Mouse (Mus musculus) lung, embryonic 14.5 days (tissue): Measurements from ENCODE around the gene Sox5. TPM values are rescaled to one million over a fixed set of nuclear protein-coding genes. Genes with fewer than 3 reads are reported as not detected.
A peak's percentile ranks its signal among the peaks of the same experiment; 100 is the strongest.
"Not testable (repeated sequence)": the region's sequence is repeated elsewhere in the genome, so short reads cannot be mapped to it uniquely, and the experiment has no call there.

Experiments used
- ATAC-seq: fragments of 200-750 bp; cut with Nextera tagmentation; 2 replicates; pipeline ENCODE4 v1.8.0; 2017; ENCODE audit warnings: mild to moderate bottlenecking, moderate TSS enrichment, moderate library complexity; ENCODE audit not compliant: insufficient read depth
- DNase-seq: peaks from one replicate; pipeline ENCODE4 v3.0.0-alpha.2; 2015
- H3K27ac ChIP-seq: fragments of 300-500 bp; sonication (generic); 2 replicates; pipeline ENCODE4 v1.5.1; 2014; ENCODE audit warnings: low read depth, mild to moderate bottlenecking, moderate library complexity
- H3K27me3 ChIP-seq: fragments of 300-500 bp; sonication (generic); 2 replicates; pipeline ENCODE4 v1.6.1; 2014; ENCODE audit warnings: low read length, control low read depth; ENCODE audit not compliant: insufficient read depth
- H3K36me3 ChIP-seq: fragments of 300-500 bp; sonication (generic); 2 replicates; pipeline ENCODE4 v1.6.1; 2014; ENCODE audit warnings: control low read depth; ENCODE audit not compliant: insufficient read depth
- H3K4me1 ChIP-seq: fragments of 300-500 bp; sonication (generic); 2 replicates; pipeline ENCODE4 v1.6.1; 2014; ENCODE audit warnings: antibody characterized with exemption, control low read depth; ENCODE audit not compliant: insufficient read depth
- H3K4me2 ChIP-seq: fragments of 300-500 bp; sonication (generic); 2 replicates; pipeline ENCODE4 v1.6.1; 2014; ENCODE audit warnings: mild to moderate bottlenecking
- H3K4me3 ChIP-seq: fragments of 300-500 bp; sonication (generic); 2 replicates; pipeline ENCODE4 v1.5.1; 2014; ENCODE audit warnings: low read depth, low read length
- H3K9ac ChIP-seq: fragments of 300-500 bp; sonication (generic); 2 replicates; pipeline ENCODE4 v1.6.1; 2014
- H3K9me3 ChIP-seq: fragments of 300-500 bp; sonication (generic); 2 replicates; pipeline ENCODE4 v1.6.1; 2016; ENCODE audit warnings: low read depth, low read length, control low read depth
- CTCF ChIP-seq: IDR thresholded peaks from 2 replicates; pipeline ENCODE4 v1.5.1; 2016; ENCODE audit warnings: antibody characterized with exemption, low read depth
- WGBS: fragments of 180-500 bp; shearing (Covaris S2); extraction: QIAGEN DNeasy Blood & Tissue Kit; methylation state at CpG from one replicate; pipeline ENCODE4 v1.1.7; 2014; 5-methylcytosine and 5-hydroxymethylcytosine counted together
- polyA plus RNA-seq: library from polyadenylated mRNA; unstranded; fragments of >200 nt; fragmentation: Nextera tagmentation; extraction: Ambion mirVana; gene quantifications from 2 replicates; pipeline ENCODE4 v1.2.1, GENCODE M21; 2014

Sox5 gene
- polyA plus RNA-seq, 1 experiment from 2014 or later: 21.3 TPM

DNA sequence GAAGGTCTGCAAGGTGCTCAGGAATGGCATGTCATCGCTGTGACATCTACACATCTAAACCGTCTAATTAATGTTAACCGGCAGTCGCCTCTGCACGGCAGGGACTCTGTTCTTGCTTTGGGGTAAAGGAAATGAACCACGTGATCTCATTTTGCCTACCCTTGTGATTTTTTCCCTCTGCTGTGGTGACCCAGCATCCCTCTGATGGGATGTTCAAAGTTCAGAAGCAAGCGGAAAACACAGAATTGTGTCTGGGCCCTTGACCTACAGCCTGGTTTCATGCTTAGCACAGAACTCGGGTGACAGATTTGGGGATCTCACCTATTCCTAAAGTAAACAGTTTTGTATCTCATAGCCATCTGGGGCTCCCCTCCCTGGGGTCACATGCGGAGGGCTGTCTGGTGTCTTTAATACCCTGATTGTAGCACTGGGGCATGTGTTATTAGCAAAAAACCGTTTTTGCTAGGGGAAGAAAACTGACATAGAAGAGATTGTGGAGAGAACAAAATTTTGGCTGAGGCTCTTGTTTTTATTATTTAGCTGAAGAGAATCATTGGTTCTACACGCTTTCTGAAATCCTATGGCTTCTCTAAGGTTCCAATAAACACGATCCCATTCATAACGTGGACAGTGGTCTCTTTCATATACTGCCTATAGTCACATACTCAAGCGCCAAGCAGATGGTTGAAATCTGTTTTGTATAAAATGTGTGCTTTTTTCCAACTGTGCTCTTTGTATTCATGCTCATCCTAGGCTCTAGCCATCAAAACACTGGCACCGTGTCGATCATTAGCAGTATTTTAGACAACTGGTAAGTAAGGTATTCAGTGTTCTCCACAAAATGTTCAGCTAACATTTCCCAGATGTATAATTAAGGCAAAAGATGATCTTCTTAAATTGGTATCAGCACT is 584.3 kb downstream of the Sox5 start:
- Histone ChIP-seq H3K4me2 (no peak overlapping the region), H3K36me3 (no peaks in the 10 kb centered on the region), H3K9me3 (no peaks in the 10 kb centered on the region), H3K4me3 (no peak overlapping the region), H3K27ac (no peak overlapping the region), H3K27me3 (no peaks in the 10 kb centered on the region), H3K4me1 (no peaks in the 10 kb centered on the region), H3K9ac (no peak overlapping the region)
- DNase-seq (no peak), ATAC-seq (no peak)
- 73% methylated on average over 16 of the region's 16 CpGs for WGBS
- no peak for TF ChIP-seq CTCF

GRCm38 (mm10) chr6:144195934-144196333 is 585.8 kb downstream of the Sox5 start:
- H3K27me3 ChIP-seq: no peaks in the 10 kb centered on the region
- TF ChIP-seq CTCF: no peak
- H3K4me1 ChIP-seq: no peaks in the 10 kb centered on the region
- H3K4me3 ChIP-seq: no peak overlapping the region
- peaks cover 3% of the 10 kb centered on the region; the same call in 1 of the 2 replicates for H3K9me3 ChIP-seq
- no peak overlapping the region for H3K27ac ChIP-seq
- ATAC-seq: no peak
- H3K9ac ChIP-seq: no peak overlapping the region
- no peaks in the 10 kb centered on the region for H3K36me3 ChIP-seq
- WGBS: 75% methylated on average over 14 of the region's 14 CpGs
- no peak for DNase-seq
- no peak overlapping the region for H3K4me2 ChIP-seq

DNA sequence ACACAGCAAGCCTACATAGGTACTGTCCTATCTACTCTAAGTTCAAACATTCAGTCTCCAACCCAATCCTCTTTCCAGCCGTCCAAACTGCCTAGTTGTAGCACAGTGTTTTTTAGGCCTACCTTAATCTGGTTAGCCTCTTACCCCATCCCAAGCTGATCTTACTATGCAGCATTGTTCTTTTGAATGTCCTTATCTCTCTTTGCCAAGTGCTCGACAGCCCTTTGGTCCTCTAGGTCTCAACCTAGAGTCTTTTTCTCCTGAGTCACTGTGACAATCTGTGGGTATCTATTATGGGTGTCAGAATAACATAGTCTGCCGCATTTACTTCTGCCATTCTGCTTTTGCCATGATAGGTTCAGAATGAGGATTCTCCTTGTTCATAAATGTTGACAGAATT is 598.7 kb downstream of the Sox5 start:
- Histone ChIP-seq H3K27ac (no peak overlapping the region), H3K4me2 (no peak overlapping the region), H3K4me1 (no peaks in the 10 kb centered on the region), H3K4me3 (no peak overlapping the region), H3K27me3 (no peaks in the 10 kb centered on the region), H3K36me3 (no peaks in the 10 kb centered on the region), H3K9ac (no peak overlapping the region), H3K9me3 (no peaks in the 10 kb centered on the region)
- DNase-seq (no peak), ATAC-seq (no peak)
- WGBS: 85% methylated on average over 3 of the region's 3 CpGs
- no peak for TF ChIP-seq CTCF

DNA sequence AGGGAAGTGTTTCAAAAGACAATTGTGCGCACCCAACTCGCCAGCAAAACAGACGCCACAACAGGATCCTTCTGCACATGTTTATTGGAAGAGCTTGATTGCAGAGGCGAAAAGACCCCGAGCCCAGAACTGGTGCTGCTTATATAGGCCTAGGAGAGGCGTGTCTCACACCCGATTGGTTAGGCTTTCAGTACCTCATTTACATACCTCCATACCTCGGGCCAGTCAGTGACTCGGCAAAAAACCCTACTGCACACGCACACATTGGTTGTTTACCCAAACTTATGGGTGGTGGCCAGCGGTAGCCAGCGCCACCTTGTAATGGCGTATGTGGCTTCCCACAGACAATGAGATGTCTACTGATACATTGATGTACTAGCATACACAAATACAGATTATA is 599.3 kb downstream of the Sox5 start:
- H3K4me3 ChIP-seq, H3K27me3 ChIP-seq, H3K4me2 ChIP-seq, ATAC-seq, H3K4me1 ChIP-seq, H3K27ac ChIP-seq, H3K9ac ChIP-seq, H3K9me3 ChIP-seq, DNase-seq, H3K36me3 ChIP-seq: not testable (repeated sequence)
- 93% methylated on average over 13 of the region's 13 CpGs for WGBS

DNA sequence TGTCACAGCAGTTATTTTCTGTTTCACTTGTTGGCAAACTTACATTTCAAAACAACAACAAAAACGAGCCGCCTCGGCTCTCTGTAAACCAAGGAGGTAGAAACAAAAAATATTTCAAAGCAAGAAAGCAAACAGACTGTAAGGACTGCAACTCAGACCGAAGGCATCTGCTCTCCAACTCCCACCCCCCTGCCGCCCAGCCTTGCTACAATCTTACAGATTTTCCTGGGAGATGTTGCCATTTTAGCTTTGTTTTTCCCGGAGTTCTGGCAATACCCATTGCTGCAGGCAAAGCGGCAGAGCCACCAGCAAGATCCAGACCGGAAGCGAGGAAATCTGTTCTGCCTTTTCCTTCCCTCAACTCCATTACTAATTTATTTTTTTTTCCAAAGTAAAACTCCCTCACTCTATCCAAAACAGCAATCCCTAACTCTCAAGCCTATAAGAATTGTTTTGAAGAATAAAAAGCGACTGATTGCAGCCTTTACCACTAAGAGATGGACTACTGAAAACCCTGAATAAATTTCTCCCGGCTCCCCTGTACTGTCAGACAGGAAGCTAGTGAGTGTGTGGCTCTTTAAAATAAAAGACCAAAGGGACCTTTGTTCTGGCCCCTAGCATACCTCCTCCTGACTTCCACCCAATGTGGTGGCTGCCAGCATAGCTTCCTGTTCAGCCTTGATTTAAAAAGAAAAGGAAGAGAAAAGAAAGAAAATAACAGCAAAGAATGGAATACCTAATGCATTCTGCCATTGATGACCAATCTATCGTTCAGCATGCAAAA is 600.5 kb downstream of the Sox5 start:
- H3K4me2 ChIP-seq: peak overlapping the region; percentile 48
- DNase-seq (peak; percentile 49), ATAC-seq (peak; percentile 28; the same call in 1 of the 2 replicates)
- H3K27me3 ChIP-seq: no peaks in the 10 kb centered on the region
- no peaks in the 10 kb centered on the region for H3K36me3 ChIP-seq
- H3K4me1 ChIP-seq: no peaks in the 10 kb centered on the region
- H3K4me3 ChIP-seq: peak overlapping the region; percentile 14
- WGBS: 47% methylated on average over 12 of the region's 12 CpGs
- no peaks in the 10 kb centered on the region for H3K9me3 ChIP-seq
- peak overlapping the region; percentile 46 for H3K9ac ChIP-seq
- peak overlapping the region; percentile 78 for H3K27ac ChIP-seq
- no peak for TF ChIP-seq CTCF

GRCm38 (mm10) chr6:144179111-144179510 is 602.7 kb downstream of the Sox5 start:
- H3K9ac ChIP-seq: no peak overlapping the region
- no peaks in the 10 kb centered on the region for H3K9me3 ChIP-seq
- H3K4me2 ChIP-seq: no peak overlapping the region
- TF ChIP-seq CTCF: no peak
- H3K4me1 ChIP-seq: no peaks in the 10 kb centered on the region
- no peaks in the 10 kb centered on the region for H3K27me3 ChIP-seq
- H3K4me3 ChIP-seq: no peak overlapping the region
- H3K27ac ChIP-seq: no peak overlapping the region
- H3K36me3 ChIP-seq: no peaks in the 10 kb centered on the region
- WGBS: 38% methylated on average over 3 of the region's 3 CpGs
- no peak for ATAC-seq
- no peak for DNase-seq

DNA sequence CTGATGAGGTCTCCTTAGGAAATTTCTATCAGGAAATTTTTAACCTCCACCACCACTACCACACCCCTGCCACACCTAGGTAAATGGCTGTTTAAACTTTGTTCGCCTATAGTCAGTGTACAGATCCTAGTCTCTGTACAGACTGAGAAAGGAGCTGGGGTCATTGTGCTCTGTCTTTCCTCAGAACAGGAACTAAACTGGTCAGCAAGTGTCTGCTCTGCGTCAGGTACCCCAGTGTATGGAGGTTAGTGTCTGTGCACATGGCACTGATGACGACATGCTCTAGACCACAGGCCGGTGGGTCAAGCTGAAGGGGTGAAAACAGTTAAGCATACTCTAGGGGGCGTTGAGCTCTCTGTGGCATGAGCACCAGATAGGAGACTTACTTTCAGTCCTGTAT is 605.1 kb downstream of the Sox5 start:
- no peak for DNase-seq
- no peak overlapping the region for H3K4me3 ChIP-seq
- H3K9ac ChIP-seq: no peak overlapping the region
- H3K36me3 ChIP-seq: no peaks in the 10 kb centered on the region
- no peak overlapping the region for H3K27ac ChIP-seq
- no peak for ATAC-seq
- H3K4me1 ChIP-seq: no peaks in the 10 kb centered on the region
- H3K27me3 ChIP-seq: no peaks in the 10 kb centered on the region
- no peak for TF ChIP-seq CTCF
- WGBS: 87% methylated on average over 5 of the region's 5 CpGs
- no peak overlapping the region for H3K4me2 ChIP-seq
- no peaks in the 10 kb centered on the region for H3K9me3 ChIP-seq
